Mouse (Mus musculus) megakaryocyte, adult 5-6 weeks (primary cell): ENCODE results near the gene Kcne2. TPM values are rescaled to one million over a fixed set of nuclear protein-coding genes. Genes with fewer than 3 reads are reported as not detected.
A peak's percentile ranks its signal among the peaks of the same experiment; 100 is the strongest.

ENCODE experiments used
- ATAC-seq: 2 replicates; pipeline ENCODE4 v1.8.0; 2016; ENCODE audit warnings: mild to moderate bottlenecking, inconsistent platforms; ENCODE audit not compliant: poor library complexity, severe bottlenecking
- total RNA-seq, 2 experiments: library from RNA; stranded (forward) in 1 of 2; stranded (reverse) in 1 of 2; fragments of 153-499, 151-499 nt in 1 of 2; fragments of 221-1000, 200-1000 nt in 1 of 2; gene quantifications; 2 replicates each; pipeline versions ENCODE4 v1.2.3 to v1.2.4; 2015 to 2017

Kcne2 gene
- total RNA-seq, 2 experiments from 2014 or later: not detected

- ATAC-seq: no peak
Observed at GRCm38 (mm10) chr16:92307947-92308346, 15.8 kb downstream of the Kcne2 start.

GRCm38 (mm10) chr16:92309126-92309525 is 16.9 kb downstream of the Kcne2 start:
- no peak for ATAC-seq

- peak; percentile 91 for ATAC-seq
Observed at GRCm38 (mm10) chr16:92313953-92314741, 22.0 kb downstream of the Kcne2 start.

- ATAC-seq: no peak
Observed at GRCm38 (mm10) chr16:92316049-92316738, 24.0 kb downstream of the Kcne2 start.

DNA sequence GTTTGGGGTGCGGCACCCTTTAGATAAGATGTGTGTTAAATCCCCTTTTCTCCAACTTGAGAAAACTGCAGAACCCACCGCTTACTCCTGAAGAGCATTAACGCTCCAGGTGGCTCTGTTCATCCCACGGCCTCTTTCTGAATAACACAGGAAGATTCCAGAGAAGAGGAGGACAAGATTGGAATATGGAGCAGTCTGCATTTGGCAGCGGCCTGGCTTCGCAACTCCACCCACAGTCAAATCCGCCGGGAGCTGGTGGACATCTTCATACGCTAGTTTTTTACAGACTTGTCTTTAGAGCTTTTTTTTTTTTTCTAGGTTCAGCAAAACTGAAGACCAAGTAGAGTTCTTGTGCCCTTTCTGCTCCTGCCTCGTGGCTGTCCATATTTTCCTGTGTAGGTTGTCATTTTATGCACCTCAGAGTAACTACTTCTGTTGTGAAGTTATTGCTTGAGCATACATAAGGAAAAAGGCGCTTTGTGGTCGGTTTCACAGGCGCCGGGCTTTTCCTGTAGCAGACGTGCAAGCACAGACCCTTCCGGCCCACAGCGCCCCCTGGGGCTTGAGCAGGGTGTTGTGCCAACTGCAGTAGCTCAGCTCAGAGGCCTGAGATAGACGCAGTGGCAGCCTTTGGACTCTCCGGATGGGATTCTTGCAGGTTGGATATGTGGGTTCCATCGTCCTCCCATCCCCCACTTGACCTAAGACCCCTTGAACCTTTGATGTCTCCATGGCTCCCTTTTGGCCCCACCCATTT is 27.3 kb downstream of the Kcne2 start:
- ATAC-seq: peak; percentile 86

GRCm38 (mm10) chr16:92320361-92320760 is 28.2 kb downstream of the Kcne2 start:
- no peak for ATAC-seq

- no peak for ATAC-seq
Observed at GRCm38 (mm10) chr16:92321341-92321740, 29.2 kb downstream of the Kcne2 start, which contains the start of gene Fam243. TSS of gene Fam243 (minus strand) at chr16:92321441.

- no peak for ATAC-seq
Observed at GRCm38 (mm10) chr16:92324309-92325061, 32.3 kb downstream of the Kcne2 start.

GRCm38 (mm10) chr16:92325062-92325406 is 32.8 kb downstream of the Kcne2 start:
- ATAC-seq: no peak

GRCm38 (mm10) chr16:92327911-92328310 is 35.7 kb downstream of the Kcne2 start:
- no peak for ATAC-seq

GRCm38 (mm10) chr16:92330966-92331365 is 38.8 kb downstream of the Kcne2 start:
- no peak for ATAC-seq

- no peak for ATAC-seq
Observed at GRCm38 (mm10) chr16:92334600-92334999, 42.4 kb downstream of the Kcne2 start.

GRCm38 (mm10) chr16:92336280-92336679 is 44.1 kb downstream of the Kcne2 start:
- ATAC-seq: peak; percentile 79

GRCm38 (mm10) chr16:92340612-92341511 is 48.7 kb downstream of the Kcne2 start:
- ATAC-seq: peak; percentile 66

- no peak for ATAC-seq
Observed at GRCm38 (mm10) chr16:92345177-92345576, 53.0 kb downstream of the Kcne2 start.

DNA sequence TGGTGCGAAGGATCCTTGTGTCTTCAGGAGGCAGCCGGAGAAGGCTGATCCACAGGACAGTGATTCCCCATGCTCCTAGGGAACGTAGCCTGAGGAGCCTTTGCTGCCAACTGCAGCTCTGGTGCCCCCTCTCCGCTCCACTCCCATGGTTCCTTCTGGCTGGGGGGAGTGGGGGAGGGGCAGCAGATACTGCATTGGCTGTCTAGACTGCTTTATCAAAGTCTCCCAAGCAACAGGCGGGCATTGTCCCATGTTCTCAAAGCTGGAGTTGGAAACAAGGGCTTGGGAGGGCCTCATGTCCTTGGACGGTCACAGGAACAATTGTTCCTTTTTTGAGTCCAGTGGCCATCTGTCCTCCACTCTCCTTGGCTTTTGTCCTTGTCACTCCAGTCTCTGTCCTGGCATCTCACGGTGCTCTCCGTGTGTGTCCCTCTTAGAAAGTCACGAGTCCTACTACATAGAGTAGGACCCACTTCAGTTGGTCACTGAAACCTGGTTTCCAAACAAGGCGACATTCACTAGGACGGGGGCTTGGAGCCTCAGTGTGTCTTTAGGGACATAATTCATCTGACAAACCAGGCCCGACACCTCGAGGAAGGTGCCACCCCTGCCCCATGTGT is 54.2 kb downstream of the Kcne2 start:
- ATAC-seq: no peak
